Mouse (Mus musculus): ENCODE data around the gene Slc44a5.

GRCm38 (mm10) chr3:154081687-154082086 is 108.5 kb downstream of the Slc44a5 start:
- TF ChIP-seq POLR2A (IDR thresholded peaks at IDR 0.05; ENCODE audit: insufficient read depth, low read length), result no peak
- no peak for TF ChIP-seq EP300 (IDR thresholded peaks at IDR 0.05; ENCODE audit: insufficient read depth, low read depth, low read length)

Data from ES-Bruce4 (cell line).